Mouse (Mus musculus) forebrain, embryonic 16.5 days (tissue): Measurements from ENCODE around the gene Cerkl. TPM values are rescaled to one million over a fixed set of nuclear protein-coding genes. Genes with fewer than 3 reads are reported as not detected.

ENCODE experiments used
- ATAC-seq: fragments of 200-750 bp; cut with Nextera tagmentation; 2 replicates; pipeline ENCODE4 v1.8.0; 2017; ENCODE audit warnings: mild to moderate bottlenecking, moderate library complexity
- H3K27ac ChIP-seq: fragments of 300-500 bp; sonication (generic); 2 replicates; pipeline ENCODE4 v1.5.1; 2014; ENCODE audit warnings: low read length, control low read depth
- H3K27me3 ChIP-seq: fragments of 300-500 bp; sonication (generic); replicated peaks from 2 replicates; pipeline ENCODE4 v1.6.1; 2014; ENCODE audit warnings: low read length; ENCODE audit not compliant: control insufficient read depth, insufficient read depth
- H3K36me3 ChIP-seq: fragments of 300-500 bp; sonication (generic); 2 replicates; pipeline ENCODE4 v1.6.1; 2014; ENCODE audit not compliant: control insufficient read depth, insufficient read depth
- H3K4me1 ChIP-seq: fragments of 300-500 bp; sonication (generic); replicated peaks from 2 replicates; pipeline ENCODE4 v1.6.1; 2014; ENCODE audit warnings: low read length; ENCODE audit not compliant: control insufficient read depth, insufficient read depth
- H3K4me2 ChIP-seq: fragments of 300-500 bp; sonication (generic); 2 replicates; pipeline ENCODE4 v1.6.1; 2014; ENCODE audit warnings: mild to moderate bottlenecking, low read length, control low read depth
- H3K4me3 ChIP-seq: fragments of 300-500 bp; sonication (generic); replicated peaks from 2 replicates; pipeline ENCODE4 v1.5.1; 2014; ENCODE audit warnings: mild to moderate bottlenecking, low read length, control low read depth
- H3K9ac ChIP-seq: fragments of 300-500 bp; sonication (generic); replicated peaks from 2 replicates; pipeline ENCODE4 v1.6.1; 2014; ENCODE audit warnings: low read depth, low read length, control low read depth
- H3K9me3 ChIP-seq: fragments of 300-500 bp; sonication (generic); 2 replicates; pipeline ENCODE4 v1.6.1; 2016; ENCODE audit warnings: low read length; ENCODE audit not compliant: control insufficient read depth
- WGBS: fragments of 180-500 bp; shearing (Covaris S2); extraction: QIAGEN DNeasy Blood & Tissue Kit; methylation state at CpG from one replicate; pipeline ENCODE4 v1.1.7; 2014; 5-methylcytosine and 5-hydroxymethylcytosine counted together
- polyA plus RNA-seq: library from polyadenylated mRNA; unstranded; fragments of >200 nt; fragmentation: Nextera tagmentation; extraction: Ambion mirVana; gene quantifications from 2 replicates; pipeline ENCODE4 v1.2.1, GENCODE M21; 2015

Gene Cerkl
- polyA plus RNA-seq, 1 experiment from 2014 or later: 1.5 TPM

GRCm38 (mm10) chr2:79370711-79371312, 85.8 kb downstream of the Cerkl start:
- no peak for ATAC-seq
- H3K27ac ChIP-seq: no peak overlapping the region
- no peak overlapping the region for H3K4me2 ChIP-seq
- no peaks in the 10 kb centered on the region for H3K36me3 ChIP-seq
- H3K9me3 ChIP-seq: no peaks in the 10 kb centered on the region
- H3K9ac ChIP-seq: no peak overlapping the region
- no peak overlapping the region for H3K4me3 ChIP-seq
- no peaks in the 10 kb centered on the region for H3K27me3 ChIP-seq
- peaks cover 3% of the 10 kb centered on the region; the same call in 1 of the 2 replicates for H3K4me1 ChIP-seq
- WGBS: 77% methylated on average over 9 of the region's 9 CpGs

GRCm38 (mm10) chr2:79369905-79370304, 86.7 kb downstream of the Cerkl start:
- Histone ChIP-seq H3K4me3 (no peak overlapping the region), H3K9ac (no peak overlapping the region), H3K36me3 (no peaks in the 10 kb centered on the region), H3K27me3 (no peaks in the 10 kb centered on the region), H3K27ac (no peak overlapping the region), H3K4me1 (peaks cover 3% of the 10 kb centered on the region; the same call in 1 of the 2 replicates), H3K9me3 (no peaks in the 10 kb centered on the region), H3K4me2 (no peak overlapping the region)
- ATAC-seq: no peak
- WGBS: 92% methylated on average over 4 of the region's 4 CpGs

- Histone ChIP-seq H3K9ac (no peak overlapping the region), H3K36me3 (no peaks in the 10 kb centered on the region), H3K4me2 (no peak overlapping the region), H3K9me3 (no peaks in the 10 kb centered on the region), H3K4me3 (no peak overlapping the region), H3K4me1 (peaks cover 3% of the 10 kb centered on the region; the same call in 1 of the 2 replicates), H3K27me3 (no peaks in the 10 kb centered on the region), H3K27ac (no peak overlapping the region)
- 74% methylated on average over 7 of the region's 7 CpGs for WGBS
- no peak for ATAC-seq
Measured at GRCm38 (mm10) chr2:79369061-79369524, 87.5 kb downstream of the Cerkl start.

GRCm38 (mm10) chr2:79368661-79369060, 87.9 kb downstream of the Cerkl start:
- no peaks in the 10 kb centered on the region for H3K9me3 ChIP-seq
- H3K36me3 ChIP-seq: no peaks in the 10 kb centered on the region
- H3K27me3 ChIP-seq: no peaks in the 10 kb centered on the region
- H3K4me1 ChIP-seq: peaks cover 3% of the 10 kb centered on the region; the same call in 1 of the 2 replicates
- 88% methylated on average over 12 of the region's 12 CpGs for WGBS
- no peak for ATAC-seq
- H3K9ac ChIP-seq: no peak overlapping the region
- H3K27ac ChIP-seq: no peak overlapping the region
- H3K4me3 ChIP-seq: no peak overlapping the region
- no peak overlapping the region for H3K4me2 ChIP-seq

- WGBS: 62% methylated on average over 18 of the region's 18 CpGs
- H3K4me2 ChIP-seq: no peak overlapping the region
- no peaks in the 10 kb centered on the region for H3K36me3 ChIP-seq
- peak; percentile 62 for ATAC-seq
- no peak overlapping the region for H3K9ac ChIP-seq
- no peaks in the 10 kb centered on the region for H3K27me3 ChIP-seq
- no peak overlapping the region for H3K4me3 ChIP-seq
- no peaks in the 10 kb centered on the region for H3K9me3 ChIP-seq
- no peak overlapping the region for H3K27ac ChIP-seq
- H3K4me1 ChIP-seq: peaks cover 3% of the 10 kb centered on the region; the same call in 1 of the 2 replicates
Measured at GRCm38 (mm10) chr2:79367451-79368450, 88.8 kb downstream of the Cerkl start.

- no peak for ATAC-seq
- Histone ChIP-seq H3K4me2 (no peak overlapping the region), H3K36me3 (no peaks in the 10 kb centered on the region), H3K4me1 (peaks cover 3% of the 10 kb centered on the region; the same call in 1 of the 2 replicates), H3K9ac (no peak overlapping the region), H3K9me3 (no peaks in the 10 kb centered on the region), H3K4me3 (no peak overlapping the region), H3K27ac (no peak overlapping the region), H3K27me3 (no peaks in the 10 kb centered on the region)
- WGBS: 61% methylated on average over 6 of the region's 6 CpGs
Measured at GRCm38 (mm10) chr2:79363920-79364319, 92.7 kb downstream of the Cerkl start.

- Histone ChIP-seq H3K27ac (no peak overlapping the region), H3K4me2 (no peak overlapping the region), H3K36me3 (no peaks in the 10 kb centered on the region), H3K9me3 (no peaks in the 10 kb centered on the region), H3K27me3 (no peaks in the 10 kb centered on the region), H3K9ac (no peak overlapping the region), H3K4me3 (no peak overlapping the region), H3K4me1 (0 out of 2 replicates have a peak, but pooled peaks cover 2% of the 10 kb centered on the region)
- 56% methylated on average over 6 of the region's 6 CpGs for WGBS
- peak; percentile 94 for ATAC-seq
Measured at GRCm38 (mm10) chr2:79362029-79362428, 94.6 kb downstream of the Cerkl start.

- H3K9me3 ChIP-seq: no peaks in the 10 kb centered on the region
- 0 out of 2 replicates have a peak, but pooled peaks cover 2% of the 10 kb centered on the region for H3K4me1 ChIP-seq
- ATAC-seq: peak; percentile 51; the same call in 1 of the 2 replicates
- WGBS: 55% methylated on average over 3 of the region's 3 CpGs
- no peaks in the 10 kb centered on the region for H3K36me3 ChIP-seq
- no peak overlapping the region for H3K4me3 ChIP-seq
- H3K9ac ChIP-seq: no peak overlapping the region
- H3K4me2 ChIP-seq: no peak overlapping the region
- H3K27me3 ChIP-seq: no peaks in the 10 kb centered on the region
- H3K27ac ChIP-seq: no peak overlapping the region
Measured at GRCm38 (mm10) chr2:79357835-79358234, 98.8 kb downstream of the Cerkl start.

GRCm38 (mm10) chr2:79354773-79355172, 101.8 kb downstream of the Cerkl start:
- no peak for ATAC-seq
- WGBS: 90% methylated on average over 16 of the region's 16 CpGs
- no peak overlapping the region for H3K9ac ChIP-seq

More at GRCm38 (mm10) chr2:79354773-79355172, 101.8 kb downstream of the Cerkl start:
- Histone ChIP-seq H3K27me3 (no peaks in the 10 kb centered on the region), H3K9me3 (no peaks in the 10 kb centered on the region), H3K4me1 (peaks cover 7% of the 10 kb centered on the region; the same call in 1 of the 2 replicates), H3K4me2 (no peak overlapping the region), H3K4me3 (no peak overlapping the region), H3K36me3 (no peaks in the 10 kb centered on the region), H3K27ac (no peak overlapping the region)
